Mouse (Mus musculus): Measurements from ENCODE around the gene Arhgap9.

Arhgap9 gene

DNA sequence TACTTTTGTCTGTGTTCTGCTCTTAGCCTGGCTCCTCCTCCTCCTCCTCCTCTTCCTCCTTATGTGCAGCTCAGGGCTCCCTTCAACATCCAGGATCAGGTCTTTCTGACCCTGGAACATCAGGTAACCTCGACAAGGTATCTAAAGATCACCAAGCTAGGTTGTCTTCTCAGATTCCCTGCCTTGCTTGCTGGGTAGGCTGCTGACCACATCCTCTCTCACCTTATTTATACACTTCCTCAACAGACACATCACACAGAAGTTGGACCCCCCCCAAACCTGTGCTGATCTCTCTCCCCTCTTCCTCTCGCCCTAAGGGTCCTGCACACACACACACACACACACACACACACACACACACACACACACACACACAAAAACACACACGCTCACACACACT, at the start of gene Arhgap9:
Gene Arhgap9 (plus strand): TSS at position 344 of the 400 bp plus-strand sequence.
- DNase-seq (ENCODE audit: low spot score): no peak

DNA sequence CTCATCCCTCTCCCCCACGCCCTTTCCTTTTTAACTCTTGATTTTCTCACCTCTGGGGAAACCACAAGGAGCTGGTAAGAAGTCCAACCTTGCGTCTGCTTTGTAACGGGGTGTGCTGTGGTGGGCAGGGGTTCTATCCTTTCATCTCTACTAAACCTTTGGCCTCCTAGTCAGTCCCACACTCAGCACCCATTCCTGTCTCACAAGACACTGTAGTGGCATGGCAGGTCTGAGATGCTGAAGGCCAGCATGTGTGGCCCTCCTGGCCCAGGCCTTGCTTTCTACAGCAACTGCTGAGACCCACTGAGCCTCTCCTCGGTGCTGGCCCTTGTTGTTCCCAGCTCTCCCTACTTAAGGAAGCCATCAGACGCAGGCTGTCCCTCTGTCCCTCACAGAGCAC, 49.4 kb upstream of the Arhgap9 start:
- DNase-seq (ENCODE audit: low spot score): no peak

DNA sequence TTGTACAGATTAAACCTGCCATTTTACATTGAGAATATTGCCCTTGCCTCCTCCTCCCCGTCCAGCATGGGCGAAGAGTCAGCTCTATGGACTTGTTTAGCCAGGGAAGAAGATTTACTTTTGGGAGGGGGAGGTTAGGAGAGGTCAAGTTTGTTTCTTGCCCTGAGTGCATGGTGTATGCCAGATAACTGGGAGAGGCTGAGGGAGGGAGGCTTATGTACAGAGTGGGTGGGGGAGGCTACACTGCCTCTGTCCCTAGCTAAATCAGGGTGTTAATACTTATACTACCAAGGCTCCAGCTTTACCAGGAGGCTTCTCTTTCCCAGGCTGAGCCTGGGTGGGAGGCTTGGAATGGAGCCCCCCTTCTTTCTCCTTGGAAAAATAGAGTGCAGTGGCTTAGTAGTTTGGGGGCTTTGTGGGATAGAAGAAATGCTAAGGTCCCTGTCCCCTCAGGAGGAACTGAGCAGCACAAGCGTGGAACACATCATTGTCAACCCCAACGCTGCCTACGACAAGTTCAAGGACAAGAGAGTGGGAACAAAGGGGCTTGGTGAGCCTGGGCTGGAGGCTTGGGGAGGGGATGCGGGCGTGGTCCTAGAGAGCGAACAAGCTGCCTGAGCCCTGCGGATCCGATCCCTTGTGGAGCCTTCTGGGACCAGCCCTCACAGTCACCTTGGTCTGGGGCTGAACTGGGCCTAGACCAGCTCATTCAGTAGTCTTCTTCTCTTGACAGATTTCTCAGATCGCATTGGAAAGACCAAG, 47.3 kb upstream of the Arhgap9 start:
- DNase-seq (ENCODE audit: low spot score): no peak

DNA sequence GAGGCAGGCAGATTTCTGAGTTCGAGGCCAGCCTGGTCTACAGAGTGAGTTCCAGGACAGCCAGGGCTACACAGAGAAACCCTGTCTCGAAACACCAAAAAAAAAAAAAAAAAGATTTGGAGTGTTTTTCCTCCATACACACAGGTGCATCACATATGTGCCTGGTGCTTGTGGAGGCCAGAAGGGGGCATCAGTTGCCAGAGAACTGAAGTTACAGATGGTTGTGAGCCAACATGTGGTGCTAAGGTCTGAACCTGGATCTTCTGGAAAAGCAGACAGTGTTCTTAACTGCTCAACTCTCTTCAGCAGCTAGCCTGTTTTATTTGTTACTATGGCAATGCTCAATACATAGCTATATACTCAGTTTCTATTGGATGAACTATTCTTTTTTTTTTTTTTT, 42.0 kb upstream of the Arhgap9 start:
- no peak for DNase-seq (ENCODE audit: low spot score)

DNA sequence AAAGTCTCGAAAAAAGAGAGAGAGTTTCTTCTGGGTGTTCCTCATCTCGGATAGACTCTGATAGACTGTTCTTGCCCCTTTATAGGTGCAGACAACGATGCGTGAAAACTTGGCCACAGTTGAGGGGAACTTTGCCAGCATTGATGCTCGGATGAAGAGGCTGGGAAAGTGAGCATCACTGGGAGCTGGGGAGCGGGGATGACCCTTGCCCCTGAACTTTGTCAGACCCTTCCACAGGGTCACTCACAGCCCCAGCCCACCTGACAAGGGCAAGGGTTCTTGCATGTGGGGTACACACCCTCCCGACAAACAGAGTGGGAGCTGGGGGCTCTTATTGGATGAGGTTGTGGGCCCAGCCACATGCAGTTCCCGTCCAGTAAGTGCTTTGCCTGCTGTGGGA, 40.4 kb upstream of the Arhgap9 start:
- no peak for DNase-seq (ENCODE audit: low spot score)

DNA sequence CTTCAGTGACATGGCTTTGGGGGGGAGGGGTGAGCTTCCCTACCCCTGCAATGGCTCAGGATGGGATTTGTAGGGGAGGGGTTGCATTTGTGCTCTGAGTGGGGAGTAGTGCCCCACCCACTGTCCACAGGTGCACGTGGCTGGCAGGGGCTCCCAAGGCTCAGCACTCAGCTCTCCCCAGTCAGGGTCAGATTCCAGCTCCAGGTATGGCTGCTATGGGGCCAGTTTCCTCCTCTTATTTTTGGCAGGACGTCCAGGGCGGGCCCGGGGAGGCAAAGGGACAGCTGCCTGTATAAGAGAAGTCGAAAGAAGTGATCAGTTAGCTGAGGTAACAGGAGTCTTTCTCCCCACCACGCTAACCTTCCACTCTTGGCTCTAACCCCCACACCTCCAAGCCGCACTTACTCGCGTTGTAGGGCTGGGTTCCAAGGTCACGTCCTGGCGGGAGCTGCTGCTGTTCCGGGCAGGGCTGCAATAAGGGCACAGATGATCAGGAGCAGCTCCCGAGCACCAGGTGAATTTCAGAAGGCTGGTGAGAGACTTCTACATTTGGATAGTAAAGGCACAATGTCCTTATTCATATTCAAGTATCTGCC, 39.0 kb upstream of the Arhgap9 start:
- DNase-seq (ENCODE audit: low spot score): no peak

DNA sequence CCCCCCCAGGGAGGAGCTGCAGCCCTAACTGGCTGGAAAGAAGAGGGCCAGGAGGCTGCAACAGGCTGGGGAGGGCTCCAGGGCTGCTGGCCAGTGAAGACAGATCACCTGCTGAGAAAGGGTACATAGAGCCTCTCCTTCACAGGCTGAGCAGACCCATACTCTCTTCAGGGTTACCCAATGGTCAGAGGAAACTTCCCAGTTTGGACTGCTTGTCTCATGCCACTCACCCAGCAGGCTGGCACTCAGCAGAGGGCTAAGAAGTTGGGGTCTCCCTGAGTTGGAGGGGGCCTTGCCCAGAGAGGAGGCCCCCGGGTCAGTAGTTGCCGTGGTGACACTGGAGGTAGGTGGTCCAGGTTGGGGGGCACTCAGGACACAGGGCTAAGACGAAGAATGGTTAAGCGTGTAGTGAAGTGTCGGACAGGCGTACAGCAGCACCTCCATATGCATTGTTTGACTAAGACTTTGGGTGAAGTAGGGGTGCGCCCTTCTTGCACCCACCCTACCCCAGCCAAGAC, 37.6 kb upstream of the Arhgap9 start:
- DNase-seq (ENCODE audit: low spot score): no peak

DNA sequence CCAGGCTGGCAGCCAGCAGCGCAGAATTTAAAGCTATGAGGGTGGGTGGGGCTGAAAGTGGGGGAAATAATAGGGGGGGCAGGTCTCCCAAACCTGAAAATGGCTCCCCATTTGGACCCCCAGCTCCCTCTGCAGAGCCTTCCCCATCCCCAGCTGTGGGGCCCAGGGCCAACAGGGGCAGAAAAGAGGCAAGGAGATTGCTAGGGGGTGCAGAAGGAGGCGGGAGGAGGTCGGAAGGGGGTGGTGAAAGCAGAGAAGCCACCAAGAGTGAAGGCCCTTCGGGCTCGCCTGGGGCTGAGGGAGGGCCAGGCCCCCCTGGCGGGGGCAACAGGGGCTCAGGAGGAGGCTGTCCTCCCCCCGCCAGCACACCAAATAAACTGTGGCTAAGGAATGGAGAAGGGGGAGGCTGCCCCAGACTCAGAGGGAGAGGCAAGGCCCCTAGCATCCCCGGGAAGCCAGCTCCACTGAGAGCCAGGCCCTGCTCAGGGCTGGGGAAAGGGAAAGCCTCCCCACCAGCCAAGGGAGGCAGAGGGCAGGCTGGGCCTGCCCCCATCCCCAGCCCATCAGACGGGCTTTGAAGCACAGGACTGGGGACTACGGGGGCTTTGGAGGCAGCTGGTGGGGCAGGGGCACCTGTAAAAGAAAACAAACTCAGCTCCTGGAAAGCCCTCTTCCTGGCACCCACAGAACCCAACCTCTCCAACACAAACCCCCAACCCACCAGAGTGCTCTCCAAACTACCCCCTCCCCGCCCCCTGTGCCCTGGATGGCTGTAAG, 36.9 kb upstream of the Arhgap9 start:
- no peak for DNase-seq (ENCODE audit: low spot score)

DNA sequence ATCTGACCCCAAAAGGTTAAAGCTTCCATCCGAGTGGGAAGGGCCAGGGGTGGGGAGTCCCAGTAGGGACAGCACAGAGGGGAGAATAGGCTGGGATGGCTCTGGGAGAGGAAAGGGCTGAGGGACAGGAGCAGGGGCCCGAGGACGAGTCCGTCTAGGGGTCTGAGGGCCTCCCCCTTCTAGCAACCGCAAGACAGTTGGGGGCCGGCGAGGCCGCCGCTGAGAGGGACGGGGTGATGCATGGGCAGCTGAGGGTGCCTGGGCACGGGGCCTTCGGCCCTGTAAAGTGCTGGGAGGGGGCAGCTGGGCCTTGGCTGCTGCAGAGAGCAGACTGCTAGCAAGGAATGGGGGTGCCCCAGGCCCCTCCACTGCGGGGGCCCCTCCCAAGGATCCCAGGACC, 36.1 kb upstream of the Arhgap9 start:
- DNase-seq (ENCODE audit: low spot score): no peak

DNA sequence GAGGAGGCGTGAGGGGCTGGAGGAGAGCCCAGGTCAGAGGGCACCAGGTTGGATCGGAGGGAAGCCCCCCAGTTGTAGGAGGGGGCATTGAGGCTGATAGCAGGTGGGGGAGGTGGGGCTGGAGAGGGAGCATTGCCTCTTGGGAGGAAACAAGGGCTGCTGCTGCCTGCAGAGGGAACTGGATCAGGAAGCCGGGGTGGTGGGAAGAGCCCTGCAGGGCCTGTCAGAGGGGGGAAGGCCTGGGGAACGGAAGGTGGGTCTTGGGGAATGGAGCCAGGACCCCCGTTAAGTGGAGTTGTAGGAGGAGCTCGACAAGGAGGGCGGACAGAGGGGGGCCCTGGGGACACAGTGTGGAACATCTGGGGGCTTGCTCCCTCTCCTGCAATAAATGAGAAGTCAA, 35.6 kb upstream of the Arhgap9 start:
- no peak for DNase-seq (ENCODE audit: low spot score)

DNA sequence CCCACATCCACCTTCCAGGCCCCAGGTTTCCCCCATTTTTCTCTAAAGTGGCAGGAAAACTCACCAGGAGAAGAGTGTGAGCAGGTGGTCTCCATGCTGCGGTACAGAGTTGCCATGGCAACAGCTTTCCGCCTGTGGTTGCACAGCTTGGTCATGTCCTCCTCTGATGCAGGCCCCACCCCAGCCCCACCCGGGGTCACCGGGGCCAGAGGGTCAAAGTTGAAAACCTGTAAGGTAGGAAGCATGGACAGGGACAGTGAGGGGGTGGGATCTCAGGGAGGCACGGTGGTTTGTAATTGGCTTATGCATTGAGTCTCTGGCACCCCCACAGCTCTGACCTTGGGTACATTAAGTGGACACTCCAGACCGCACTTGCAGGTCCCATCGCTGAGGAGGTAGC, 35.0 kb upstream of the Arhgap9 start:
- DNase-seq (ENCODE audit: low spot score): no peak

DNA sequence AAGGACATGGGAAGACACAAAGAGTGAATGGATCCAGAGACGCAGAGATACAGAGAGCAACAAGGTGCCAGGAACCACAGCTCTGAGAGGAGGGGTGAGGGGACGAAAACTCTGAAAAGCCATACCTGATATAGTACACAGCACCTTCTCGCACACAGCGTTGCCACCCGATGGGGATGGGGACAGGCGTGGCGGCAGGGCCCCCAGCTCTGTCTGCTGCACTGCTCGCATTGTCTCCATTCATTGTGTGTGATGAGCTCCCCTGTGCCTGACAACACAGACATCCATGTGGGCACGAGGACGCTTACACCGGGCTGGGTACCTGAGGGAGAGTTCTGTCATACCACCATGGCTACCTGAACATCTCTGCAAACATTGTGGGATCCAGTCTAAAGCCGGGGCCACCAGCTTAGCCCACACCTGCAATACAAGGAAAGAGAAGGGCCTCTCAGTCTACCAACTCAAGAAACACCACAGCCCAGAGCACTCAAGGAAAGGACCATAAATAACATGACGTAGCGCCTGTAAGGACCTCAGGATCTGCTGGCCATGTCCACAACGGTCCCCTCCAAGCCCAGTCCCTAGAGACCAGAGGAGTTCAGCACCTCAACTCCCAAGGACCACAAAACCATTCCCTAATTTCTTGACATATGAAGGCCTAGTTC, 34.4 kb upstream of the Arhgap9 start:
- no peak for DNase-seq (ENCODE audit: low spot score)

DNA sequence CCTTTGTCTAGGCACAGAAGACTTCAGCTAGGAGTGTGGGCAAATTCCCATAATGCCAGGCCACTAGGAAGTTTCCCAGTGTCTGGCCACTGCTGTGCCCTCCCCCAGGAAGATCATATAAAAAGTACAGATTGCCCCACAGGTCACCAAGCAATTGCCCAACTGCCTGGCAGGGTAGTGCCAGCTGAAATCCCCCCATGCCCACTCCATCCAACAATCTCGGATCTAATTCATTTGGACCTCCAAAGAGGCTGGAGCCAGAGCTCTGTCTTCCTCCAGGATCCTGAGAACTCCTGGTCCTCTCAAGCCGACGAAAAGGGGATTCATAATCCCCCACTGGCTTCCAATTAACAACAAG, 33.8 kb upstream of the Arhgap9 start:
- no peak for DNase-seq (ENCODE audit: low spot score)

DNA sequence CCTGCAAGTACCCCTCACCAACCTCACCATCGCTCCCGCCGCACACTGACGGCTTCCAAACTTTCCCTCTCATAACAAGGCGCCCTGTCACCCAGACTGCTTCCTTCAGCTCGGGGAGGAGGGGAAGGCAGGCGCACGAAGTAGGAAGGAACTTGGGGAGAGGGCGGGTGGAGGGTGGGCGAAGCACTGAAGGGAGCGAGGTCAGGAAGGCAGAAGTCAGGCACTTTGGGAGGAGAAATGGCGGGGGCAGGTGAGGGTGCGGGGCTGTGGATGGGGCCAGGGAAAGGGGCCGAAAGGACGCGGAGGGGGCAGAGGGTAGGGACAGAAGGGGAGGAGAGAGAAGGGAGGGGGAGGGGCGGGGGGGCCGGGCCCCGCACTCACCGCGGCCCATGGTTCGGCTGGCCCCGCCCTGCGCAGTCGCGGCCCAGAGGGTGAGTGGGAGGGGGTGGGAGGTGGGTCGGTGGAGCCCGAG, 33.4 kb upstream of the Arhgap9 start:
- peak; percentile 47 for DNase-seq (ENCODE audit: low spot score)

DNA sequence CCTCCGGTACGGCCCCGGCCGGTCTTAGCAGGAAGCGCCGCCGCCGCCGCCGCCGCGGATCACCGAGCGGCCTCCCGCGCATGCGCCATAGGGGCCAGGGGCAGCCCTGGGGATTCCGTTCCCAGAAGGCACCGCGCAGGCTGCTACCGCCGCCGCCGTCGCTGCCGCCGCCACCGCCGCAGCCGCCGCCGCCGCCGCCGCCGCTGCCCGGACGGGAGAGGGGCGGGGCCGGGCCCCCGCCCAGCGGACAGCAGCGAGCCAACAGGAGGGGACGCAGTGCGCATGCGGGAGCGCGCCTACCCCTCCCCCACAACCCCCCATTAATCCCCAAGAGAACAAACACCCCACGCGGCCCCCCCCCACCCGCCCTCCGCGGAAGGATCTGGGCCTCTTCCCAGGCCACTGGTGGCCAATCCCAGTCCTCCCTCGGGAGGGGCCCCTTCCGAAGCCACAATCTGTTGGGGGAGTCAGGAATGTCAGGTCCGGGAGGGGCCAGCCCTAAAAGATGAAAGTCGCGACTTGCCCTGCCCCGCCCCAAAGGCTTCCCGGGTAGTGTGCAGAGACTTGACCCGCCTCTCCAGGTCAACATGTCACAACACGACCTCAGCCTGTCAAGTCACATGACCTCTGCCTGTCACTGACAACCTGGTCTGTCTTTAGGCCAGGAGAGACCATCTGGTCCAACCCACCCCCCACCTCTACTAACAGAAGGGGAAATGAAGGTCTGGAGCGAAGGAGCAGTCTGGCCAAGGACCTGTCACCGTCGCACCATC, 32.8 kb upstream of the Arhgap9 start, which contains the start of gene Mbd6:
Gene Mbd6 (minus strand): TSS at position 219 of the 773 bp plus-strand sequence.
- DNase-seq (ENCODE audit: low spot score): peak; percentile 87

DNA sequence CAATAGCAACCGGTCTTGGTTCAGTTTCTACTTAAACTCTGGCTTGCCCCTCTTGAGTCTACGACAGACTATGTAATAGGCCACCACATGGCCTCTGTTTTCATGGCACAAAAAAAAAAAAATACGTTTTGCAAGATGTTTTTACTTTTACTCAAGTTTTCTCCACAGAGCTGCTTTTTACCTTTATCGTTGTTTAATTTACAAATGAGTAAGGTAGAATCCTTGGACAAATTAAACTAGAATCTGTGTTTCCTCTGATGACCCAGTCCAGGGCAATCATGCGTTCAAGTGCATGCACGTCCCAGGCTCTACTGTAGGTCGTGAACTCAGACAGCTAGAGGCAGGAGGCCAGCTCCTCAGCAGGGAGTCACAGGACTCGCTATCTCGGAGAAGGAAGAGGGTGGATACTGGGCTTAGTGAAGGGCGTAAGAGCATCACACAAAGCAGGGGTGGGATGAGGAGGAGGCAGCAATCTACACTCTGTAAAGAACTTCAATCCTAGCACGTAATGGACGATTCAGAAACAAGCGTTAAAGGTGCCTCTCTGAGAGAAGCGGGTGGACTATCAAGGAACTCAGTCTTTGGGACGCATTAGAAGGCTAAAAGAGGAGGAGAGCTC, 32.1 kb upstream of the Arhgap9 start:
- DNase-seq (ENCODE audit: low spot score): peak; percentile 60

DNA sequence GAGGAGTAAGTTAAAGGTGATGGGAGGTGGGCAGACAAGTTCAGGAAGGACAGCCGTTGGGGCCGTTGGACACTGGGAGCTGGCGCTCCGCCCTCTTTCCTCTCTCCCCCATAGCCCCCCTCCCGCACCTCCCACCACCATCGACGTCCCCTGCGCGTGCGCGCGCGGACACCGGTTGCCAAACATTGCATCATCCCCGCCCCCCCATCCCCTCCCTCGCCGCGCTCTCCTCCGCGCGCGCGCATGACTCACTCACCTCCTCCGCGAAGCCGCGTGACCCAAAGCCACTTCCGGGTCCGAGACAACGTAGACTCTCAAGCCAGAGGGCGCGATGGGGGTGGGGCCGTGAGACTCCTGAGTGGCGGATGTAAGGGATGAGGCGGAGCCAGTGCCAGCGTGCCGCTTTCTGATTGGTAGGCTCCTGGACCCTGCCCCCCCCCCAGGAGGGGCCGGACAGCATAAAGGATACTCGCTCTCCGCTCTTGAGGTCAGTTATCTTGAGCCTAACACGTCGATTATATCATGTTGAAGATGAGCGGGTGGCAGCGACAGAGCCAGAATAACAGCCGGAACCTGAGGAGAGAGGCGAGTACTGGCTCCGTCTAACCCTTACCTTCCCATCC, 31.3 kb upstream of the Arhgap9 start:
- peak; percentile 100 for DNase-seq (ENCODE audit: low spot score)

DNA sequence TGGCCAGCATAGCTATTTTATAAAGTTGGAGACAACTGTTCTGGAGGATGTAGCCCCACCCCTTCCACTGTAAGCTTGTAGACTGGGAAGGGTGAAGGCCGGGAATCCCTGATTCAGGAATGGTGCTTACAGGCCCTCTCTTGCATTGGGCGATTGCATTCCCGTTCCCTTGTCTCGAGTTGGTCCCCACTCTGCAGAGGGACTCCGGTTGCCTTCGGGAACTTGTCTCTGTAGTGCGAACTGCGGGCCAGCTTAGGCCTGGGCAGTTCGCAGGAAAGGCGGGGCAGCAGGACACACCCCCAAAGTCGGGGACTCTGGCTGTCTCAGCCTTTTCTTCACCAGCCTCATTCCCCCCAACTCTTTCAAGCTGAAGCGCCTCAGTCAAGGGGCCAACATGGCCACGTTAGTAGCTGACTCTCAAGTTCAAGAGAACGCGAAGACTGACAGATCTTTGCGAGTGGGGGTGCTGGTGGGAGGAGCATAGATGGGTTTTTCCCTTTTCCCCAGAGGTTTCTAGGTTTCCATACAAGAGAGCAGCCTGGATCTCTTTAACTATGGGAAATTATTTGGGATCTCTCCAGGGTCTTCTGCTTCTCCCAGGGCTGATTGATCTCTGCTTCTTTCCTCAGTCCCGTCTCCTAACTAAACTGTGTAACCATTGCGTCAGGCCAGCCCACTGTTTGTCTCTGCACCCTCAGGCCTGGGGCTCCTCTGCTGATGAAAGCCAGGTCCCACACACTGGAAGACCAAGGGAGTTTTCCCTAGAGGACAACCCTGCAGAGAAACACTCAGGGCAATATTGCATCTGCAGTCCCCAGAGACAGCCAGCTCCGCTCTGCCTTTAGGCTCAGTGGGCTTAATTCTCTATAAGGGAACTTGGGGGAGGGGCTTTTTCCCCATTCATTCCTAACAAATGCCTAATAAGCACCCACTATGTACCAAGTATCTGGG, 30.6 kb upstream of the Arhgap9 start:
- DNase-seq (ENCODE audit: low spot score): no peak

DNA sequence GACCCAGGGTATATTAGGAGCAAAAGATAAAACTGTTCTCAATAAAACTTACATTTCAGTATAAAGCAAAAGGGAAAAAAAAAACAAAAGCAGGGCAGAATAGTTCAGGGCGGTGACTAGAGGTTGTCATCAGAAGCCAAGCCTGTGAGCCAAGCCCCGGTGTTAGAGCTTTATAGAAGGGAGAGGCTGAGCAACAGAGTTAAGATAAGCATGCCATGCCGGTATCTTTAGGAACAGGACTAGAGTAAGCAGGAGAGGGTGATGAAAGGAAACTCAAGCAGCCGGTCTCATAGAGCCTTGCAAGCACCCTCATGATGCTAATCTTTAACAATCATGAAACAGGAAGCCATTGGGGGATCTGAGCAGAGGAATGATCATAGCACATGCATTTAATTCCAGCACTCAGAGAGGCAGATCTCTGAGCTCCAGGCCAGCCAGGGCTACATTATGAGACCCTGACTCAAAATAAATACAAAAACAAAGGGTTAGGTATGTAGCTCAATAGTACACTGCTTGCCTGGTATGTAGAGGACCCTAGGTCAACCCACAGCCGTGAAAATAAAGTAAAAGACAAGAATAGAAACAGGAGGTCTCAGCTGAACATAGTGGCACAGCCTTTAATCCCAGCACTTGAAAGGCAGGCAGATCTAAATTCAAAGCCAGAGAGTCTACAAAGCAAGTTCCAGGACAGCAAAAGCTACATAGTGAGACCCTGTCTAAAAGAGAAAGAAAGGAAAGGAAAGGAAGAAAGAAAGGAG, 29.7 kb upstream of the Arhgap9 start:
- no peak for DNase-seq (ENCODE audit: low spot score)

All from layer of hippocampus, adult 11-12 months (tissue).